Mouse (Mus musculus) G1E (cell line): ENCODE data around the gene Tmem217. TPM values are rescaled to one million over a fixed set of nuclear protein-coding genes. Genes with fewer than 3 reads are reported as not detected.

Experiments
- ATAC-seq: 2 replicates; pipeline ENCODE4 v1.8.0; 2016; ENCODE audit warnings: mild to moderate bottlenecking; ENCODE audit not compliant: insufficient number of reproducible peaks, poor library complexity, low FRiP score, severe bottlenecking; ENCODE audit errors: extremely low read depth
- DNase-seq: peaks from one replicate; pipeline ENCODE4 v3.0.0; 2012; ENCODE audit warnings: low spot score
- H3K27me3 ChIP-seq: 2 replicates; pipeline ENCODE4 v1.6.1; 2012; ENCODE audit warnings: mild to moderate bottlenecking, low read length, inconsistent platforms; ENCODE audit not compliant: insufficient read depth
- H3K36me3 ChIP-seq: replicated peaks from 2 replicates; pipeline ENCODE3; 2012; ENCODE audit warnings: mild to moderate bottlenecking, inconsistent platforms
- H3K4me1 ChIP-seq: 2 replicates; pipeline ENCODE4 v1.6.1; 2012; ENCODE audit warnings: low read depth, low read length, inconsistent platforms, mixed read lengths; ENCODE audit not compliant: insufficient read depth
- H3K4me3 ChIP-seq: 2 replicates; pipeline ENCODE4 v1.5.1; 2012; ENCODE audit warnings: low read depth, mild to moderate bottlenecking, inconsistent platforms, low read length, moderate library complexity, mixed read lengths
- H3K9me3 ChIP-seq: replicated peaks from 2 replicates; pipeline ENCODE4 v1.6.1; 2012; ENCODE audit warnings: inconsistent platforms
- CTCF ChIP-seq: IDR thresholded peaks from 2 replicates; pipeline ENCODE4 v1.5.1; 2012; ENCODE audit warnings: low read depth, low read length, inconsistent platforms, mixed read lengths
- GATA1 ChIP-seq: IDR thresholded peaks from 2 replicates; pipeline ENCODE4 v1.6.1; 2012; ENCODE audit warnings: borderline replicate concordance, low read length, inconsistent platforms, mixed read lengths
- GATA2 ChIP-seq: IDR thresholded peaks from 2 replicates; pipeline ENCODE4 v1.6.1; 2012; ENCODE audit warnings: low read depth, low read length, inconsistent platforms, borderline replicate concordance
- POLR2AphosphoS5 ChIP-seq: IDR thresholded peaks from 2 replicates; pipeline ENCODE4 v1.6.1; 2012; ENCODE audit warnings: low read depth, low read length, inconsistent platforms; ENCODE audit not compliant: insufficient replicate concordance
- TAL1 ChIP-seq: conservative IDR thresholded peaks from 2 replicates; pipeline ENCODE4 v1.6.1; 2012; ENCODE audit warnings: low read depth, low read length, inconsistent platforms, mixed read lengths
- polyA plus RNA-seq: library from polyadenylated mRNA; stranded (reverse); fragments of >175 nt; gene quantifications from 2 replicates; pipeline ENCODE4 v1.2.3, GENCODE M21; 2012
- total RNA-seq, 2 experiments: library from RNA; stranded (forward) in 1 of 2; stranded (reverse) in 1 of 2; fragments of 200-1000 nt in 1 of 2; fragments of >200 nt in 1 of 2; fragmentation: Nextera tagmentation in 1 of 2; gene quantifications; 2 replicates each; pipeline ENCODE4 v1.2.3; 2014 to 2017

The Tmem217 gene
- total and polyA plus RNA-seq, 3 experiments: 0.33 TPM; not detected in 2

GRCm38 (mm10) chr17:29554176-29554575 is 2.0 kb upstream of the Tmem217 start:
- no peak for DNase-seq
- ATAC-seq: no peak
- Histone ChIP-seq H3K4me3 (no peak overlapping the region), H3K36me3 (peaks cover 57% of the 10 kb centered on the region), H3K9me3 (no peaks in the 10 kb centered on the region), H3K4me1 (peaks cover 23% of the 10 kb centered on the region), H3K27me3 (no peaks in the 10 kb centered on the region)
- TF ChIP-seq GATA2 (no peak), GATA1 (no peak), POLR2AphosphoS5 (no peak), TAL1 (no peak), CTCF (no peak)

GRCm38 (mm10) chr17:29551019-29551418 is 1.2 kb downstream of the Tmem217 start:
- Histone ChIP-seq H3K36me3 (peaks cover 32% of the 10 kb centered on the region), H3K4me1 (peaks cover 29% of the 10 kb centered on the region), H3K4me3 (peak overlapping the region; percentile 92; the same call in 1 of the 2 replicates), H3K9me3 (no peaks in the 10 kb centered on the region), H3K27me3 (peaks cover 3% of the 10 kb centered on the region; the same call in 1 of the 2 replicates)
- DNase-seq: peak; percentile 26
- ATAC-seq: peak; percentile 24; the same call in 1 of the 2 replicates
- no peak for TF ChIP-seq TAL1
- TF ChIP-seq GATA2: no peak
- no peak for TF ChIP-seq CTCF
- no peak for TF ChIP-seq GATA1
- no peak for TF ChIP-seq POLR2AphosphoS5

GRCm38 (mm10) chr17:29549543-29550428 is 2.4 kb downstream of the Tmem217 start, which contains the start of the genes Gm17657 and Tbc1d22b:
Gene Gm17657 (minus strand): TSS chr17:29549638.
Gene Tbc1d22b (plus strand): TSS chr17:29549785.
- Histone ChIP-seq H3K4me1 (peaks cover 29% of the 10 kb centered on the region), H3K9me3 (0 out of 2 replicates have a peak, but pooled peaks cover 4% of the 10 kb centered on the region), H3K4me3 (peak within 1 kb of the TSS; percentile 92), H3K36me3 (peaks cover 20% of the 10 kb centered on the region), H3K27me3 (peaks cover 8% of the 10 kb centered on the region; the same call in 1 of the 2 replicates)
- DNase-seq (peak; percentile 100), ATAC-seq (peak; percentile 98)
- TF ChIP-seq GATA1: no peak

GRCm38 (mm10) chr17:29548994-29549393 is 3.2 kb downstream of the Tmem217 start:
- DNase-seq: peak; percentile 21

GRCm38 (mm10) chr17:29548494-29548893 is 3.7 kb downstream of the Tmem217 start:
- no peak for TF ChIP-seq GATA1
- TF ChIP-seq CTCF: no peak
- TF ChIP-seq GATA2: no peak
- TF ChIP-seq POLR2AphosphoS5: no peak
- H3K36me3 ChIP-seq: peaks cover 10% of the 10 kb centered on the region
- H3K27me3 ChIP-seq: peaks cover 8% of the 10 kb centered on the region; the same call in 1 of the 2 replicates
- H3K4me1 ChIP-seq: peaks cover 27% of the 10 kb centered on the region
- ATAC-seq: no peak
- DNase-seq: no peak
- 0 out of 2 replicates have a peak, but pooled peaks cover 4% of the 10 kb centered on the region for H3K9me3 ChIP-seq
- H3K4me3 ChIP-seq: no peak overlapping the region

More at GRCm38 (mm10) chr17:29548994-29549393, 3.2 kb downstream of the Tmem217 start:
- Histone ChIP-seq H3K36me3 (peaks cover 13% of the 10 kb centered on the region), H3K4me3 (peak overlapping the region; percentile 92; the same call in 1 of the 2 replicates), H3K4me1 (peaks cover 27% of the 10 kb centered on the region), H3K9me3 (0 out of 2 replicates have a peak, but pooled peaks cover 4% of the 10 kb centered on the region), H3K27me3 (peaks cover 8% of the 10 kb centered on the region; the same call in 1 of the 2 replicates)
- TF ChIP-seq TAL1: no peak
- TF ChIP-seq GATA1: no peak
- no peak for TF ChIP-seq CTCF
- no peak for TF ChIP-seq POLR2AphosphoS5
- TF ChIP-seq GATA2: no peak
- ATAC-seq: no peak

GRCm38 (mm10) chr17:29545241-29545640 is 6.9 kb downstream of the Tmem217 start:
- DNase-seq: no peak
- no peak for ATAC-seq
- H3K4me3 ChIP-seq: no peak overlapping the region
- peaks cover 13% of the 10 kb centered on the region for H3K4me1 ChIP-seq
- TF ChIP-seq GATA2: no peak
- TF ChIP-seq GATA1: no peak
- TF ChIP-seq POLR2AphosphoS5: no peak
- TF ChIP-seq CTCF: no peak
- no peak for TF ChIP-seq TAL1
- 0 out of 2 replicates have a peak, but pooled peaks cover 4% of the 10 kb centered on the region for H3K9me3 ChIP-seq
- H3K27me3 ChIP-seq: peaks cover 17% of the 10 kb centered on the region
- H3K36me3 ChIP-seq: no peaks in the 10 kb centered on the region
